In the genomic region with DNA sequence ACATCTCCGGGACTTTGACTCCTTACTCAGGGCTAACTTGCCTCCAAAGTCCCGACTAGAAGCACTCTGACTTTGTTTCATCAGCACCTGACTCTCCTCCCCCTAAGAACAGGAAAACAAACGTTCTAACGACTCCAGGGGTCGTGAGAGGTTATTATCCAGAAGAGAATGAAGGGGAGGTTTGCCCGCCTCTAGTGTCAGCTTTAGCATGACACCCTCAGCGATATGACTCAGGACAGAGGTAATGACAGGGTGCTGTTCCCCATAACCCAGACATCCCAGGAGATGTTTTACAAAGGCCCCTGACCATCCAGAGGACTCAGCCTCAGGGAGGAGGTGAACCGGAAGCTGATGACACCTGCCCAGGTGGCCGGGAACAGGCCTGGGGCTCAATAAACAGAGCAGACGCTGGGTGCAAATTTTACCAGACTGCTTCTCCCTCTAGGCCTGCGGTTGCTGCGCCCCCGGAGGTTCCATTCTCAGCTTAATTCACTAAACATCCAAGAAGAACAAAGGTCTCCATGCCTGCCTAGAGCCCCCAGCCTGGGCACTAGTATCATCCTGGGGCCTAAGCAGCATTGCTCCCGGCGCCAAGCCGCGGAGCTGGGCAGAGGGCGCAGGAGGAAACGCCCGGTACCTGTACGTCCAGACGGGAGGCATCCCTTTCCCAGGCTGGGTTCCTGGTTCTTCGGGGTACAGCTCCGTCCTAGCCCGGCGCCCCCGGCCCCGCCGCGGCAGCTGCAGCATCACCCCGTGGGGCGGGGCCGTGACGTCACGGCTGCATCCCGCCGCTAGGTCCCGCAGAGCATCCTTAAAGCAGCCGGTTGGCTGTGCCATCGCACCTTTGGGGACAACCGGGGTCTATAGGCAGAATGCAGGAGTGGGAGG, we compare ENCODE assay signal across 8 mouse cellular contexts. TPM values are rescaled to one million over a fixed set of nuclear protein-coding genes. Genes with fewer than 3 reads are reported as not detected.
DNase-seq lines count a peak whose midpoint lies in the region; ATAC-seq lines count a peak whose summit lies in the region.

A gene (minus strand): TSS at position 785 of the 888 bp plus-strand sequence.

- no peak within 1 kb of the TSS for H3K27ac ChIP-seq in liver, embryonic 12.5 days
- peak within 1 kb of the TSS; percentile 61 for H3K27ac ChIP-seq in embryonic facial prominence, embryonic 10.5 days (replicated peaks)
- no peak within 1 kb of the TSS for H3K27ac ChIP-seq in intestine, embryonic 15.5 days
- no peak within 1 kb of the TSS for H3K27ac ChIP-seq in midbrain, embryonic 12.5 days (replicated peaks)

- DNase-seq in liver: no peak
- DNase-seq in embryonic facial prominence, embryonic 10.5 days (ENCODE audit: low spot score): peak; percentile 57
- DNase-seq in adrenal gland, postnatal 14 days: no peak
- DNase-seq in gastrocnemius, postnatal 4 days (ENCODE audit: low spot score in 2 of 2): no peak
- no peak for DNase-seq in urinary bladder, postnatal 14 days (ENCODE audit: low spot score)

- H3K4me2 ChIP-seq in liver, embryonic 12.5 days: peak within 1 kb of the TSS; percentile 30
- peak within 1 kb of the TSS; percentile 48 for H3K4me2 ChIP-seq in intestine, embryonic 15.5 days (replicated peaks)
- H3K4me2 ChIP-seq in midbrain, embryonic 12.5 days (replicated peaks): peak within 1 kb of the TSS; percentile 65

- H3K9ac ChIP-seq in liver, embryonic 12.5 days: no peak within 1 kb of the TSS
- no peak within 1 kb of the TSS for H3K9ac ChIP-seq in intestine, embryonic 15.5 days
- peak within 1 kb of the TSS; percentile 81 for H3K9ac ChIP-seq in midbrain, embryonic 12.5 days (replicated peaks)

- H3K4me3 ChIP-seq in liver, embryonic 12.5 days: no peak within 1 kb of the TSS
- peak within 1 kb of the TSS; percentile 61 for H3K4me3 ChIP-seq in embryonic facial prominence, embryonic 10.5 days
- H3K4me3 ChIP-seq in intestine, embryonic 15.5 days (replicated peaks): peak within 1 kb of the TSS; percentile 26
- peak within 1 kb of the TSS; percentile 57 for H3K4me3 ChIP-seq in midbrain, embryonic 12.5 days

- no peak for ATAC-seq in liver, embryonic 12.5 days
- ATAC-seq in intestine, embryonic 15.5 days: no peak
- peak; percentile 62; the same call in 1 of the 2 replicates for ATAC-seq in midbrain, embryonic 12.5 days (ENCODE audit: low FRiP score, low read depth)

- peaks cover 48% of the 10 kb centered on the region for H3K4me1 ChIP-seq in liver, embryonic 12.5 days
- H3K4me1 ChIP-seq in embryonic facial prominence, embryonic 10.5 days: peaks cover 32% of the 10 kb centered on the region
- H3K4me1 ChIP-seq in intestine, embryonic 15.5 days (replicated peaks): 0 out of 2 replicates have a peak, but pooled peaks cover 10% of the 10 kb centered on the region
- H3K4me1 ChIP-seq in midbrain, embryonic 12.5 days: peaks cover 9% of the 10 kb centered on the region

- WGBS in liver, embryonic 12.5 days (ENCODE audit: insufficient replicate concordance): 13% methylated on average over 41 of the region's 41 CpGs
- WGBS in embryonic facial prominence, embryonic 10.5 days: 6% methylated on average over 41 of the region's 41 CpGs
- WGBS in intestine, embryonic 15.5 days: 8% methylated on average over 41 of the region's 41 CpGs
- 6% methylated on average over 41 of the region's 41 CpGs for WGBS in midbrain, embryonic 12.5 days

- H3K9me3 ChIP-seq in liver, embryonic 12.5 days (replicated peaks): no peaks in the 10 kb centered on the region
- H3K9me3 ChIP-seq in embryonic facial prominence, embryonic 10.5 days: no peaks in the 10 kb centered on the region
- no peaks in the 10 kb centered on the region for H3K9me3 ChIP-seq in intestine, embryonic 15.5 days
- no peaks in the 10 kb centered on the region for H3K9me3 ChIP-seq in midbrain, embryonic 12.5 days

- H3K36me3 ChIP-seq in liver, embryonic 12.5 days: no peaks in the 10 kb centered on the region
- H3K36me3 ChIP-seq in embryonic facial prominence, embryonic 10.5 days (replicated peaks): no peaks in the 10 kb centered on the region
- H3K36me3 ChIP-seq in intestine, embryonic 15.5 days: no peaks in the 10 kb centered on the region
- no peaks in the 10 kb centered on the region for H3K36me3 ChIP-seq in midbrain, embryonic 12.5 days

- H3K27me3 ChIP-seq in liver, embryonic 12.5 days (replicated peaks): peaks cover 49% of the 10 kb centered on the region
- H3K27me3 ChIP-seq in embryonic facial prominence, embryonic 10.5 days (replicated peaks; ENCODE audit: low read depth, poor library complexity, severe bottlenecking): peaks cover 48% of the 10 kb centered on the region
- H3K27me3 ChIP-seq in intestine, embryonic 15.5 days (replicated peaks): peaks cover 15% of the 10 kb centered on the region
- peaks cover 28% of the 10 kb centered on the region for H3K27me3 ChIP-seq in midbrain, embryonic 12.5 days

RNA-seq across cellular contexts. Expression of the gene that starts here (rescaled TPM):
- 0.05 TPM in 1 of 2 replicates, not detected in the other for polyA plus RNA-seq in liver, embryonic 12.5 days (2016; fragmentation: Nextera tagmentation; extraction: Ambion mirVana)
- 1.4 and 1.7 TPM in 2 replicates for polyA plus RNA-seq in embryonic facial prominence, embryonic 10.5 days (2016; fragmentation: Nextera tagmentation; extraction: Ambion mirVana)
- polyA plus RNA-seq in intestine, embryonic 15.5 days (2015; fragmentation: Nextera tagmentation; extraction: Ambion mirVana): 0.80 and 1.2 TPM in 2 replicates
- polyA plus RNA-seq in midbrain, embryonic 12.5 days (2016; fragmentation: Nextera tagmentation; extraction: Ambion mirVana): 7.8 and 9.8 TPM in 2 replicates
- total RNA-seq in adrenal gland, postnatal 14 days (2021): 0.33 and 1.4 TPM in 2 replicates
- total RNA-seq in gastrocnemius, postnatal 4 days (2021): not detected
